Mouse (Mus musculus): ENCODE data around the gene Tmem38a. TPM values are rescaled to one million over a fixed set of nuclear protein-coding genes. Genes with fewer than 3 reads are reported as not detected.

The Tmem38a gene
- polyA plus RNA-seq, 1 experiment from 2014 or later, result 16.2 TPM

GRCm38 (mm10) chr8:72555770-72556169 is 16.1 kb upstream of the Tmem38a start:
- no peak for ATAC-seq
- Histone ChIP-seq H3K27ac (ENCODE audit: low read depth, low read length) (no peak overlapping the region), H3K9me3 (replicated peaks; ENCODE audit: control insufficient read depth, low read length) (no peaks in the 10 kb centered on the region), H3K4me3 (ENCODE audit: low read depth, low read length) (no peak overlapping the region), H3K4me1 (ENCODE audit: control insufficient read depth, insufficient read depth, low read length) (no peaks in the 10 kb centered on the region), H3K9ac (ENCODE audit: low read length) (no peak overlapping the region), H3K36me3 (ENCODE audit: control insufficient read depth, insufficient read depth, low read length) (peaks cover 13% of the 10 kb centered on the region), H3K27me3 (replicated peaks; ENCODE audit: control insufficient read depth, insufficient read depth, low read length) (no peaks in the 10 kb centered on the region), H3K4me2 (ENCODE audit: low read length) (no peak overlapping the region)
- 44% methylated on average over 4 of the region's 4 CpGs for WGBS
- no peak for DNase-seq (ENCODE audit: low spot score)

GRCm38 (mm10) chr8:72561111-72561689 is 10.7 kb upstream of the Tmem38a start:
- Histone ChIP-seq H3K27ac (ENCODE audit: low read depth, low read length) (no peak overlapping the region), H3K36me3 (ENCODE audit: control insufficient read depth, insufficient read depth, low read length) (peaks cover 36% of the 10 kb centered on the region), H3K9ac (ENCODE audit: low read length) (no peak overlapping the region), H3K4me3 (ENCODE audit: low read depth, low read length) (no peak overlapping the region), H3K4me2 (ENCODE audit: low read length) (no peak overlapping the region), H3K4me1 (ENCODE audit: control insufficient read depth, insufficient read depth, low read length) (no peaks in the 10 kb centered on the region), H3K9me3 (replicated peaks; ENCODE audit: control insufficient read depth, low read length) (no peaks in the 10 kb centered on the region), H3K27me3 (replicated peaks; ENCODE audit: control insufficient read depth, insufficient read depth, low read length) (no peaks in the 10 kb centered on the region)
- 90% methylated on average over 1 of the region's 1 CpGs for WGBS
- no peak for DNase-seq (ENCODE audit: low spot score)
- no peak for ATAC-seq

GRCm38 (mm10) chr8:72565970-72566369 is 5.9 kb upstream of the Tmem38a start:
- no peak for ATAC-seq
- no peak overlapping the region for H3K9ac ChIP-seq (ENCODE audit: low read length)

GRCm38 (mm10) chr8:72570633-72571610 is 933 bp upstream of the Tmem38a start, which contains the start of gene Smim7:
Gene Smim7 (minus strand): TSS chr8:72571088.
- WGBS, result under 1% methylated on average over 52 of the region's 52 CpGs
- H3K4me1 ChIP-seq (ENCODE audit: control insufficient read depth, insufficient read depth, low read length), result peaks cover 14% of the 10 kb centered on the region
- no peaks in the 10 kb centered on the region for H3K9me3 ChIP-seq (replicated peaks; ENCODE audit: control insufficient read depth, low read length)
- peak within 1 kb of the TSS; percentile 97 for H3K4me2 ChIP-seq (ENCODE audit: low read length)
- peak within 1 kb of the TSS; percentile 79 for H3K9ac ChIP-seq (ENCODE audit: low read length)
- peaks cover 39% of the 10 kb centered on the region for H3K36me3 ChIP-seq (ENCODE audit: control insufficient read depth, insufficient read depth, low read length)
- DNase-seq (ENCODE audit: low spot score), result peak; percentile 99
- peak; percentile 96 for ATAC-seq
- peak within 1 kb of the TSS; percentile 70 for H3K4me3 ChIP-seq (ENCODE audit: low read depth, low read length)
- peak within 1 kb of the TSS; percentile 82 for H3K27ac ChIP-seq (ENCODE audit: low read depth, low read length)
- no peaks in the 10 kb centered on the region for H3K27me3 ChIP-seq (replicated peaks; ENCODE audit: control insufficient read depth, insufficient read depth, low read length)

More at GRCm38 (mm10) chr8:72565970-72566369, 5.9 kb upstream of the Tmem38a start:
- WGBS, result 93% methylated on average over 2 of the region's 2 CpGs
- Histone ChIP-seq H3K4me2 (ENCODE audit: low read length) (no peak overlapping the region), H3K9me3 (replicated peaks; ENCODE audit: control insufficient read depth, low read length) (no peaks in the 10 kb centered on the region), H3K4me3 (ENCODE audit: low read depth, low read length) (no peak overlapping the region), H3K4me1 (ENCODE audit: control insufficient read depth, insufficient read depth, low read length) (peaks cover 9% of the 10 kb centered on the region), H3K27ac (ENCODE audit: low read depth, low read length) (no peak overlapping the region), H3K36me3 (ENCODE audit: control insufficient read depth, insufficient read depth, low read length) (peaks cover 59% of the 10 kb centered on the region), H3K27me3 (replicated peaks; ENCODE audit: control insufficient read depth, insufficient read depth, low read length) (no peaks in the 10 kb centered on the region)
- DNase-seq (ENCODE audit: low spot score), result no peak

- Histone ChIP-seq H3K27ac (ENCODE audit: low read depth, low read length) (no peak overlapping the region), H3K27me3 (replicated peaks; ENCODE audit: control insufficient read depth, insufficient read depth, low read length) (no peaks in the 10 kb centered on the region), H3K4me3 (ENCODE audit: low read depth, low read length) (peak overlapping the region; percentile 70), H3K36me3 (ENCODE audit: control insufficient read depth, insufficient read depth, low read length) (peaks cover 23% of the 10 kb centered on the region), H3K9ac (ENCODE audit: low read length) (peak overlapping the region; percentile 79), H3K4me2 (ENCODE audit: low read length) (peak overlapping the region; percentile 97), H3K9me3 (replicated peaks; ENCODE audit: control insufficient read depth, low read length) (no peaks in the 10 kb centered on the region), H3K4me1 (ENCODE audit: control insufficient read depth, insufficient read depth, low read length) (peaks cover 14% of the 10 kb centered on the region)
- ATAC-seq (no peak), DNase-seq (ENCODE audit: low spot score) (no peak)
- 4% methylated on average over 10 of the region's 10 CpGs for WGBS
These were observed 652 bp downstream of the Tmem38a start for GRCm38 (mm10) chr8:72572507-72572906.

GRCm38 (mm10) chr8:72573450-72573849 is 1.6 kb downstream of the Tmem38a start:
- peaks cover 14% of the 10 kb centered on the region for H3K36me3 ChIP-seq (ENCODE audit: control insufficient read depth, insufficient read depth, low read length)
- H3K4me3 ChIP-seq (ENCODE audit: low read depth, low read length), result no peak overlapping the region
- H3K4me2 ChIP-seq (ENCODE audit: low read length), result no peak overlapping the region
- 79% methylated on average over 6 of the region's 6 CpGs for WGBS
- ATAC-seq, result no peak
- no peak overlapping the region for H3K27ac ChIP-seq (ENCODE audit: low read depth, low read length)
- H3K27me3 ChIP-seq (replicated peaks; ENCODE audit: control insufficient read depth, insufficient read depth, low read length), result no peaks in the 10 kb centered on the region
- H3K9me3 ChIP-seq (replicated peaks; ENCODE audit: control insufficient read depth, low read length), result no peaks in the 10 kb centered on the region
- peaks cover 14% of the 10 kb centered on the region for H3K4me1 ChIP-seq (ENCODE audit: control insufficient read depth, insufficient read depth, low read length)
- no peak for DNase-seq (ENCODE audit: low spot score)
- no peak overlapping the region for H3K9ac ChIP-seq (ENCODE audit: low read length)

GRCm38 (mm10) chr8:72575915-72576314 is 4.1 kb downstream of the Tmem38a start:
- no peaks in the 10 kb centered on the region for H3K36me3 ChIP-seq (ENCODE audit: control insufficient read depth, insufficient read depth, low read length)
- H3K9ac ChIP-seq (ENCODE audit: low read length), result no peak overlapping the region
- no peak for ATAC-seq
- H3K9me3 ChIP-seq (replicated peaks; ENCODE audit: control insufficient read depth, low read length), result no peaks in the 10 kb centered on the region
- no peak overlapping the region for H3K4me3 ChIP-seq (ENCODE audit: low read depth, low read length)
- 87% methylated on average over 6 of the region's 6 CpGs for WGBS
- H3K4me1 ChIP-seq (ENCODE audit: control insufficient read depth, insufficient read depth, low read length), result peaks cover 5% of the 10 kb centered on the region
- H3K27me3 ChIP-seq (replicated peaks; ENCODE audit: control insufficient read depth, insufficient read depth, low read length), result no peaks in the 10 kb centered on the region
- no peak for DNase-seq (ENCODE audit: low spot score)
- H3K27ac ChIP-seq (ENCODE audit: low read depth, low read length), result no peak overlapping the region
- no peak overlapping the region for H3K4me2 ChIP-seq (ENCODE audit: low read length)

- no peak overlapping the region for H3K4me3 ChIP-seq (ENCODE audit: low read depth, low read length)
- H3K9me3 ChIP-seq (replicated peaks; ENCODE audit: control insufficient read depth, low read length), result no peaks in the 10 kb centered on the region
- WGBS, result 83% methylated on average over 3 of the region's 3 CpGs
- ATAC-seq (no peak), DNase-seq (ENCODE audit: low spot score) (peak; percentile 12)
- H3K9ac ChIP-seq (ENCODE audit: low read length), result no peak overlapping the region
- no peaks in the 10 kb centered on the region for H3K27me3 ChIP-seq (replicated peaks; ENCODE audit: control insufficient read depth, insufficient read depth, low read length)
- no peak overlapping the region for H3K27ac ChIP-seq (ENCODE audit: low read depth, low read length)
- peaks cover 5% of the 10 kb centered on the region for H3K4me1 ChIP-seq (ENCODE audit: control insufficient read depth, insufficient read depth, low read length)
- no peaks in the 10 kb centered on the region for H3K36me3 ChIP-seq (ENCODE audit: control insufficient read depth, insufficient read depth, low read length)
- no peak overlapping the region for H3K4me2 ChIP-seq (ENCODE audit: low read length)
These were observed 5.4 kb downstream of the Tmem38a start for GRCm38 (mm10) chr8:72577266-72577665.

- H3K4me2 ChIP-seq (ENCODE audit: low read length), result no peak overlapping the region
- H3K27me3 ChIP-seq (replicated peaks; ENCODE audit: control insufficient read depth, insufficient read depth, low read length), result no peaks in the 10 kb centered on the region
- H3K9me3 ChIP-seq (replicated peaks; ENCODE audit: control insufficient read depth, low read length), result no peaks in the 10 kb centered on the region
- WGBS, result 88% methylated on average over 1 of the region's 1 CpGs
- H3K36me3 ChIP-seq (ENCODE audit: control insufficient read depth, insufficient read depth, low read length), result no peaks in the 10 kb centered on the region
- no peak overlapping the region for H3K4me3 ChIP-seq (ENCODE audit: low read depth, low read length)
- H3K4me1 ChIP-seq (ENCODE audit: control insufficient read depth, insufficient read depth, low read length), result no peaks in the 10 kb centered on the region; the same call in 1 of the 2 replicates
- no peak for ATAC-seq
- no peak overlapping the region for H3K27ac ChIP-seq (ENCODE audit: low read depth, low read length)
- no peak overlapping the region for H3K9ac ChIP-seq (ENCODE audit: low read length)
- no peak for DNase-seq (ENCODE audit: low spot score)
These were observed 6.1 kb downstream of the Tmem38a start for GRCm38 (mm10) chr8:72577941-72578340.

All from forebrain, embryonic 14.5 days (tissue).